In genomic region chr10:22007802-22008172, GRCm38 (mm10) we compare ENCODE assay signal across 8 mouse cellular contexts.
A peak's percentile ranks its signal among the peaks of the same experiment; 100 is the strongest.
DNase-seq lines count a peak whose midpoint lies in the region; ATAC-seq lines count a peak whose summit lies in the region.

No protein-coding gene starts in this region.

- intact Hi-C loops in left cerebral cortex, postnatal 14 days (cut with DNase I): loop anchor here (1.0 kb wide), 1 partner anchor 624 kb away; no protein-coding TSS in a partner anchor
- intact Hi-C loops in left cerebral cortex, postnatal 36 days (cut with DNase I): no loop called here

- peak; percentile 60 for DNase-seq in cerebellum, adult 9-10 months
- DNase-seq in cerebellum, adult 9-11 months: no peak
- DNase-seq in left cerebral cortex, postnatal 14 days (ENCODE audit: low spot score in 2 of 2): peak; percentile 77 to 86
- no peak for DNase-seq in left cerebral cortex, postnatal 36 days (ENCODE audit: low spot score in 2 of 2)
- peak; percentile 75 for DNase-seq in MN1 (ENCODE audit: low spot score)
- DNase-seq in lung, postnatal 25 days (ENCODE audit: low spot score): peak; percentile 56

- ATAC-seq in granulocyte monocyte progenitor cell, adult 5-6 weeks (replicated peaks; ENCODE audit: poor library complexity, severe bottlenecking): peak; percentile 42; the same call in 1 of the 2 replicates
- no peak for ATAC-seq in erythroid progenitor cell, adult 5-6 weeks (replicated peaks; ENCODE audit: low FRiP score, poor library complexity, severe bottlenecking)

Comparison
In these comparisons a context has a peak if more than half of its experiments do, and no peak if none do; other contexts are left out.
1. DNase-seq: peak in cerebellum, adult 9-10 months (single experiment), left cerebral cortex, postnatal 14 days (2 of 2), MN1 (single experiment) and lung, postnatal 25 days (single experiment); none in cerebellum, adult 9-11 months (single experiment) and left cerebral cortex, postnatal 36 days (0 of 2).